Mouse (Mus musculus) limb, embryonic 11.5 days (tissue): Measurements from ENCODE around the gene Gpkow. TPM values are rescaled to one million over a fixed set of nuclear protein-coding genes. Genes with fewer than 3 reads are reported as not detected.
A peak's percentile ranks its signal among the peaks of the same experiment; 100 is the strongest.
"Not testable (repeated sequence)": the region's sequence is repeated elsewhere in the genome, so short reads cannot be mapped to it uniquely, and the experiment has no call there.

ENCODE experiments used
- ATAC-seq: fragments of 200-750 bp; cut with Nextera tagmentation; 2 replicates; pipeline ENCODE4 v1.8.0; 2017; ENCODE audit warnings: low read depth; ENCODE audit not compliant: insufficient number of reproducible peaks, low FRiP score, low TSS enrichment
- DNase-seq: peaks from one replicate; pipeline ENCODE4 v3.0.0-alpha.2; 2015; ENCODE audit warnings: low spot score
- H3K27ac ChIP-seq: fragments of 300-500 bp; sonication (generic); replicated peaks from 2 replicates; pipeline ENCODE4 v1.5.1; 2014; ENCODE audit warnings: low read depth, mild to moderate bottlenecking, low read length
- H3K27me3 ChIP-seq: fragments of 300-500 bp; sonication (generic); 2 replicates; pipeline ENCODE4 v1.6.1; 2014; ENCODE audit warnings: mild to moderate bottlenecking, low read length, mixed read lengths; ENCODE audit not compliant: control insufficient read depth, insufficient read depth
- H3K36me3 ChIP-seq: fragments of 300-500 bp; sonication (generic); 2 replicates; pipeline ENCODE4 v1.6.1; 2014; ENCODE audit warnings: mild to moderate bottlenecking, low read length, moderate library complexity, mixed read lengths; ENCODE audit not compliant: control insufficient read depth, insufficient read depth
- H3K4me1 ChIP-seq: fragments of 300-500 bp; sonication (generic); 2 replicates; pipeline ENCODE4 v1.6.1; 2014; ENCODE audit warnings: low read length, mixed read lengths; ENCODE audit not compliant: control insufficient read depth, insufficient read depth
- H3K4me2 ChIP-seq: fragments of 300-500 bp; sonication (generic); 2 replicates; pipeline ENCODE4 v1.6.1; 2014; ENCODE audit warnings: low read depth, mild to moderate bottlenecking, moderate library complexity; ENCODE audit not compliant: severe bottlenecking
- H3K4me3 ChIP-seq: fragments of 300-500 bp; sonication (generic); 2 replicates; pipeline ENCODE4 v1.5.1; 2014; ENCODE audit warnings: low read depth, low read length
- H3K9ac ChIP-seq: fragments of 300-500 bp; sonication (generic); 2 replicates; pipeline ENCODE4 v1.6.1; 2014; ENCODE audit warnings: mild to moderate bottlenecking, low read length
- H3K9me3 ChIP-seq: fragments of 300-500 bp; sonication (generic); 2 replicates; pipeline ENCODE4 v1.6.1; 2016; ENCODE audit warnings: low read length; ENCODE audit not compliant: control insufficient read depth
- WGBS: fragments of 180-500 bp; shearing (Covaris S2); extraction: QIAGEN DNeasy Blood & Tissue Kit; methylation state at CpG from one replicate; pipeline ENCODE4 v1.1.7; 2014; 5-methylcytosine and 5-hydroxymethylcytosine counted together
- polyA plus RNA-seq: library from polyadenylated mRNA; unstranded; fragments of >200 nt; fragmentation: Nextera tagmentation; extraction: Ambion mirVana; gene quantifications from 2 replicates; pipeline ENCODE4 v1.2.1, GENCODE M21; 2014

The Gpkow gene
- polyA plus RNA-seq, 1 experiment from 2014 or later = 40.9 TPM

DNA sequence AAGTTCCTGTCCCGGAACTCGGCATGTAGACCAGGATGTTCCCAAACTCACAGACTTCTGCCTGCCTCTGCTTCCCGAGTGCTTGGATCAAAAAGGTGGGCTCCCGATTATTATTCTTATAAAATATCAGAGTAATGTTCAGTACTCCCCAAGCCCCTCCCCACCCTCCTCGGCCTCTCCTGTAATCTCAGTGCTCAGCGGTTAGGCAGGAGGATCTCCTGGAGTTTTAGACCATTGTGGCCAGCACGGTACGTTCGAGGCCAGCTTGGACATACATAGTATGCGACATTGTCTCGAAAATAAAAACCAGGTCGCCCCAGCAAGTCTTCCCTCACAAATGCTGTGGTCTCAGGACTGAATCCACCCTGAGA is 16.8 kb downstream of the Gpkow start:
- not testable (repeated sequence) for DNase-seq, H3K9me3 ChIP-seq, H3K27me3 ChIP-seq, H3K4me1 ChIP-seq, H3K9ac ChIP-seq, H3K27ac ChIP-seq, H3K36me3 ChIP-seq
- Histone ChIP-seq H3K4me2 (peak overlapping the region; percentile 35; the same call in 1 of the 2 replicates), H3K4me3 (peak overlapping the region; percentile 27)
- WGBS = 30% methylated on average over 5 of the region's 12 CpGs
- peak; percentile 39 for ATAC-seq

DNA sequence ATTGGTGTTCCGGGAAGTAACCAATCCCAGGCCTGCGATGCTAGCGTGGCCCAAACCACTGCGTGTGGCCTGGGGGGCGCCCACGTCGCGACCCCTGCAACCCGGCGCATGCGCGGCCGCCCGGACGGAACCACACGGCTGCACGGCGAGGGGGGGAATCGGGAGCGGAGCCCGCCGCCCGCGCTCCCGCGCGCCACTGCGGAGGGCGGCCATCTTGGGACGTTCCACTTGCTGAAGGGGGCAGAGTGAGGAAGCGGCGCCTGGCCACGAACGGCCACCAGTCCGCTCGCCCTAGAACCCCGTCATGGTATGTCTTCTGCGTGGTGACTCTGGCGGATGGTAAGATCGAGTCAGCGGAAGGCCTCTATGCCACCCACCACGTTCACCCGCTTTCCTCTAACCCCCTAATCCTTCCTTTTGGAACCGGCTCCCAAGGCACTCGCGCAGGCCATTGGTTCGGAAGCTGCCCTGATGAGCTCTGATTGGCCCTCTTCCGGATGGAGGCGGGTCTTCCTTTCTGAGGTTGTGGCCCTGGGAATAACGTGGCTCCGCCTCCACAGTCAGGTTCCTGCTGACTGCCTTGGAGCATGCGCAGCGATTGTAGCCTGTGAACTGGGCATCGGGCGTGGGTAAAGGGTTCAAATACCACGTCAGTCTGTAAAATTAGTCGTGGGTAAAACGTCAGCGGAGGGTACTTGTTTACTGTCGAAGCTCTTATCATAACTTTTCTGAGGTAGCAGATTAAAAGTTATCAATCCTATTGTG is 17.4 kb downstream of the Gpkow start, which contains the start of gene Wdr45:
Gene Wdr45, plus strand, starts transcription at position 199 of the 765 bp plus-strand sequence.
- H3K27me3 ChIP-seq, H3K27ac ChIP-seq, H3K36me3 ChIP-seq, H3K9me3 ChIP-seq, H3K9ac ChIP-seq, H3K4me1 ChIP-seq: not testable (repeated sequence)
- ATAC-seq = peak; percentile 97
- peak; percentile 87 for DNase-seq
- Histone ChIP-seq H3K4me3 (peak within 1 kb of the TSS; percentile 27), H3K4me2 (peak within 1 kb of the TSS; percentile 35; the same call in 1 of the 2 replicates)
- 18% methylated on average over 18 of the region's 60 CpGs for WGBS

DNA sequence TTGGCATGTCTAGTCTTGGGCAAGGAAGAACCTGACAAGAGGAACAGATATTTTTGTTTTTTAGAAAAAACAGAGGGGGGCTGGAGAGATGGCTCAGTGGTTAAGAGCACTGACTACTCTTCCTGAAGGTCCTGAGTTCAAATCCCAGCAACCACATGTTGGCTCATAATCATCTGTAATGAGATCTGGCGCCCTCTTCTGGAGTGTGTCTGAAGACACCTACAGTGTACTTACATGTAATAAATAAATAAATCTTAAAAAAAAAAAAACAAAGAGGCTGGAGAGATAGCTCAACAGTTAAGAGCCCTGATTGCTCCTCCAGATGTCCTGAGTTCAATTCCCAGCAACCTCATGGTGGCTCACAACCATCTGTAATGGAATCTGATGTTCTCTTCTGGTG is 19.1 kb downstream of the Gpkow start:
- not testable (repeated sequence) for H3K9ac ChIP-seq, H3K27ac ChIP-seq, H3K27me3 ChIP-seq, H3K9me3 ChIP-seq, H3K36me3 ChIP-seq, ATAC-seq, H3K4me2 ChIP-seq, H3K4me1 ChIP-seq, DNase-seq, H3K4me3 ChIP-seq
- 52% methylated on average over 1 of the region's 1 CpGs for WGBS

DNA sequence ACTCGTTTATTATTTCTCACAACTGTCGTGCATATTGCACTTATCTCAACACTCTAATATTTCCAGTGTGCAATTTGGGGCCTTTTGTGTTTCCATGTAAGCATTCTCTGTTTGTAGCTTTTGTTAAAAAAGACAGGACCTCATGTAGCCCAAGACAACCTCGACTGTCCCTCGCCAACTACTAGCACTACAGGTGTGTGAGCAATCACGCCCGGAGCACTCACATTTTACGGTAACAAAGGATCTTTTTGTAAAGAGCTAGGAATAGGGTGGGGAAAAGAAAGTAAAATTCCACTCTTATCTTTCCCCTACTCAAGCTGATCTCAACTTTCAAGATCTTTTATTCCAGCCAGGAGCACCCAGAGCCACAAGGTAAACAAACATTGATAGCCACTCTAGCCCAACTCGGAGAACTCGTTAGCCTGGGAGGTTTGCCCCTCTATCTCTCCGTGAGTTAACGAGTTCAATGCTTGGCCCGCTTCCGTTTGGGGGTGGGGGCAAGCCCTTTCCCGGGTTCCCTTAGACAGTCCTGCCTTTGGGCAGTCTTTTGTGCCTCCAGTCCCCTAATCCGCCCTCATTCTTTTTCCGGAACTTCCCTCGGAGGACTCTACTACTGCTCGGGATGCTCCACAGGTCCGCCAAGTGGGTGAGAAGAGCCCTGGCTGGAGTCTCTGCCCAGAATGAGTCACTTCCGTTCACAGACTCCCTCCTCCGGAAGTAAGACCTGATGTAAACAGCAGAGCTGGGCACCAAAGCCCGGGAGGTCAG is 24.8 kb downstream of the Gpkow start, which contains the start of gene Gm45208:
Gene Gm45208, plus strand, starts transcription at position 732 of the 768 bp plus-strand sequence.
- H3K27me3 ChIP-seq = no peaks in the 10 kb centered on the region
- H3K36me3 ChIP-seq = no peaks in the 10 kb centered on the region
- H3K4me1 ChIP-seq = no peaks in the 10 kb centered on the region
- H3K9ac ChIP-seq = peak within 1 kb of the TSS; percentile 56
- DNase-seq (peak; percentile 66), ATAC-seq (peak; percentile 73)
- WGBS = 19% methylated on average over 22 of the region's 22 CpGs
- H3K4me2 ChIP-seq = peak within 1 kb of the TSS; percentile 58
- peak within 1 kb of the TSS; percentile 41 for H3K4me3 ChIP-seq
- H3K9me3 ChIP-seq = no peaks in the 10 kb centered on the region
- peak within 1 kb of the TSS; percentile 70; the same call in 1 of the 2 replicates for H3K27ac ChIP-seq

DNA sequence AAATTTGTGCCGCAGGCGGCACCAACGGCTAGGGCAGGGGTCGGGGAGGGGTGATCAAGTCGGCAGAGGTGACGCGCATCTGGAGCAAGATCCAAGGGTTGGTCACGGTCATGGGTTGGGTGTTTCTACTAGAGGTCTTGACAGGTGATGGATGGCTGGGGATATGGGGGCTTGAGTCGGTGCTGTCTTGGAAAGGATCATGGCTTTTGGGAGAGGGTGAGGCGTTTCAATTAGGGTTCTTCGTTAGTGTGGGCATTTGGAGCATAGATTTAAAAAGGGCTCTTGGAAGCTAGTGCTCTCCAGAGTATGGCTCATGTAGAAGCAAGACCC is 25.3 kb downstream of the Gpkow start:
- no peaks in the 10 kb centered on the region for H3K9me3 ChIP-seq
- H3K4me1 ChIP-seq = no peaks in the 10 kb centered on the region
- ATAC-seq (no peak), DNase-seq (no peak)
- H3K4me3 ChIP-seq = peak overlapping the region; percentile 41
- H3K4me2 ChIP-seq = peak overlapping the region; percentile 58
- WGBS = 14% methylated on average over 11 of the region's 11 CpGs
- H3K27me3 ChIP-seq = no peaks in the 10 kb centered on the region
- H3K36me3 ChIP-seq = no peaks in the 10 kb centered on the region
- 0 out of 2 replicates have a peak overlapping the region, but pooled peaks have one; percentile 70 for H3K27ac ChIP-seq
- peak overlapping the region; percentile 56; the same call in 1 of the 2 replicates for H3K9ac ChIP-seq

DNA sequence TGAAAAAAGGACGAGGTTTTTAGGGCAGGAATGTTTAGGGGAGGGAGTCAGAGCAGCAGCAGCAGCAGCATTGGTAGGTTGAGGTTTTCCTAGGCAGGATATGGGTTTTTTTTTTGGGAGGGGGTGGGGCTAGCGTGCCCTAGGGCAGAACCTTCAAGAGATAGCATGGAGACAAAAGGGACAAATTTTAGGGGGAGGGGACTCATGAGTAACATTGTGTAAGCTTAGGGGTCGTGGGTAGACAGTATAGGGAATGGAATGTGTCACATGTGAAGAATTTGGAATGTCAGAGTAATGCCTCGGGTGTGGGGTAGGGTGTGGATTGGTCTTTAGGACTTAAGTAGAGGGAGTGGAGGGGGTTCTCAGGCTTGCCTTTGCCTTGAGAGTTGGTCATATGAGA is 25.8 kb downstream of the Gpkow start:
- H3K9ac ChIP-seq = no peak overlapping the region
- peak overlapping the region; percentile 58 for H3K4me2 ChIP-seq
- H3K36me3 ChIP-seq = no peaks in the 10 kb centered on the region
- ATAC-seq (no peak), DNase-seq (no peak)
- no peak overlapping the region for H3K27ac ChIP-seq
- H3K4me1 ChIP-seq = no peaks in the 10 kb centered on the region
- H3K27me3 ChIP-seq = no peaks in the 10 kb centered on the region
- H3K9me3 ChIP-seq = no peaks in the 10 kb centered on the region
- peak overlapping the region; percentile 41 for H3K4me3 ChIP-seq
- WGBS = 31% methylated on average over 4 of the region's 4 CpGs

DNA sequence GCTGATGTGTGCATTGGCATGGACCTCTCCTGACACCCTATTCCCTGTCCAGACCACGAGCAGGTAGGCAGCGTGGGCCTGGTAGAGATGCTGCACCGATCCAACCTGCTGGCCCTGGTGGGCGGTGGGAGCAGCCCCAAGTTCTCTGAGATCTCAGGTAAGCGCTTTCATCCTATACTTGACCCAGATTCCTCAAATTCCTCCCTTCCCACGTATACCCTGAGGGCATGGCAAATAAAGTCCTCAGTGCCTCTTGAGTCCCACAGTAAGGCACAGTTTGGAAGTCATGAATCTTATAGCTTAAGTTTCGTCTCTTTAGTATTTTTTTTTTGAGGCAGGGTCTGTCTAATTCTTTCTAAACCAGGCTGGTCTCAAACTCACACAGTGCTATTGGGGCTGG is 27.2 kb downstream of the Gpkow start:
- Histone ChIP-seq H3K27ac (no peak overlapping the region), H3K4me2 (no peak overlapping the region), H3K27me3 (no peaks in the 10 kb centered on the region), H3K36me3 (no peaks in the 10 kb centered on the region), H3K9ac (no peak overlapping the region), H3K9me3 (no peaks in the 10 kb centered on the region), H3K4me1 (no peaks in the 10 kb centered on the region), H3K4me3 (no peak overlapping the region)
- ATAC-seq (no peak), DNase-seq (no peak)
- 74% methylated on average over 7 of the region's 7 CpGs for WGBS

DNA sequence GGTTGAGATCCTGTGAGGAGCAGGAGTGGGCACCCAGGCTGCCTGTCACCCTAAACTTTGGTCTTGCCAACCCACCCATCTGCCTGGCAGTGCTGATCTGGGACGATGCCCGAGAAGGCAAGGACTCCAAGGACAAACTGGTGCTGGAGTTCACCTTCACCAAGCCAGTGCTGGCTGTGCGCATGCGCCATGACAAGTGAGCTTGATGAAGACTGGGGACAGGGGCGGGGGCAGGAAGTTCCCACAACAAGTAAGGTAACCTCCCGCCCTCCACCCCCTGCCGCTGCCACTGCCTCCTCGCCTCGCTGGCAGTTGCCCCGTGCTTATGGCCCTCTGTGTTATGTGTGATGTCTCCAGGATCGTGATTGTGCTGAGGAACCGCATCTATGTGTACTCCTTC is 28.9 kb downstream of the Gpkow start:
- Histone ChIP-seq H3K4me2 (no peak overlapping the region), H3K4me1 (no peaks in the 10 kb centered on the region), H3K9me3 (no peaks in the 10 kb centered on the region), H3K27me3 (no peaks in the 10 kb centered on the region), H3K9ac (no peak overlapping the region), H3K36me3 (no peaks in the 10 kb centered on the region), H3K27ac (no peak overlapping the region), H3K4me3 (no peak overlapping the region)
- 86% methylated on average over 12 of the region's 12 CpGs for WGBS
- ATAC-seq = no peak
- DNase-seq = no peak
